Mouse (Mus musculus): ENCODE measurements around the gene Enoph1. TPM values are rescaled to one million over a fixed set of nuclear protein-coding genes. Genes with fewer than 3 reads are reported as not detected.

The Enoph1 gene
- polyA plus RNA-seq, 1 experiment from 2014 or later, result 39.9 TPM

Other genes with a start within 250 kb of the Enoph1 start
- gene Vamp9, start 133.7 kb upstream of the Enoph1 start, polyA plus RNA-seq (2016; fragmentation: Nextera tagmentation; extraction: Ambion mirVana), result 0.47 TPM in 1 of 2 replicates, not detected in the other
- 471 and 527 TPM in 2 replicates for gene Hnrnpd, start 61.0 kb upstream of the Enoph1 start, polyA plus RNA-seq (2016; fragmentation: Nextera tagmentation; extraction: Ambion mirVana)
- gene 4930524J08Rik, start 60.9 kb upstream of the Enoph1 start, polyA plus RNA-seq (2016; fragmentation: Nextera tagmentation; extraction: Ambion mirVana), result 3.2 and 3.5 TPM in 2 replicates
- 288 and 290 TPM in 2 replicates for gene Hnrnpdl, start 321 bp upstream of the Enoph1 start, polyA plus RNA-seq (2016; fragmentation: Nextera tagmentation; extraction: Ambion mirVana)
- 6.7 and 9.5 TPM in 2 replicates for gene Tmem150c, start 119.8 kb downstream of the Enoph1 start, polyA plus RNA-seq (2016; fragmentation: Nextera tagmentation; extraction: Ambion mirVana)